13 mouse cellular contexts compared by ENCODE assay signal in genomic region chr13:28892896-28893295, GRCm38 (mm10).
"Had no signal": no experiment of that assay in that cellular context is flagged by ENCODE, and none has a peak within 500 bp of the region (broad histone marks: within the 10 kb centered on the region; RNA-seq: fewer than 3 reads in every experiment).

No protein-coding gene starts in this region.

- H3K4me3 ChIP-seq: megakaryocyte, embryonic 14.5 days; neural tube, embryonic 12.5 days had no signal

- H3K4me1 ChIP-seq: megakaryocyte, embryonic 14.5 days; neural tube, embryonic 12.5 days had no signal

- H3K36me3 ChIP-seq: neural tube, embryonic 12.5 days had no signal

- H3K27ac ChIP-seq: neural tube, embryonic 12.5 days had no signal

- H3K4me2 ChIP-seq: lung, embryonic 14.5 days; midbrain, embryonic 11.5 days; neural tube, embryonic 12.5 days had no signal

- ATAC-seq: midbrain, embryonic 16.5 days had no signal

- DNase-seq: lung, adult 18-20 months; lung, embryonic 14.5 days; lung, postnatal 10 days; lung, postnatal 4 days; midbrain, embryonic 14.5 days; right cerebral cortex, postnatal 14 days; thymus, adult 18-20 months; thymus, postnatal 14 days; thymus, postnatal 36 days had no signal

- H3K9ac ChIP-seq: lung, embryonic 14.5 days; neural tube, embryonic 12.5 days had no signal

- H3K27me3 ChIP-seq: neural tube, embryonic 12.5 days had no signal
